Mouse (Mus musculus) myocyte (in vitro differentiated cells): ENCODE measurements around the gene Sirt6.

ENCODE experiments used
- E2F4 ChIP-seq: IDR thresholded peaks from one replicate; pipeline ENCODE4 v1.6.1; 2011; ENCODE audit warnings: mild to moderate bottlenecking, control low read depth, moderate library complexity; ENCODE audit not compliant: insufficient read depth
- MAX ChIP-seq: IDR thresholded peaks from one replicate; pipeline ENCODE4 v1.6.1; 2011; ENCODE audit warnings: low read depth, mild to moderate bottlenecking, control low read depth
- POLR2A ChIP-seq: IDR thresholded peaks from one replicate; pipeline ENCODE4 v1.6.1; 2011; ENCODE audit warnings: low read depth, mild to moderate bottlenecking, control low read depth, moderate library complexity; ENCODE audit not compliant: insufficient read length
- POLR2AphosphoS2 ChIP-seq: IDR thresholded peaks from one replicate; pipeline ENCODE4 v1.6.1; 2011; ENCODE audit warnings: low read depth, control low read depth; ENCODE audit not compliant: insufficient read length
- REST ChIP-seq: IDR thresholded peaks from one replicate; pipeline ENCODE4 v1.6.1; 2011; ENCODE audit warnings: mild to moderate bottlenecking, control low read depth, moderate library complexity; ENCODE audit not compliant: insufficient read depth, insufficient read length
- SRF ChIP-seq: IDR thresholded peaks from one replicate; pipeline ENCODE4 v1.6.1; 2011; ENCODE audit warnings: low read depth; ENCODE audit not compliant: control insufficient read depth, insufficient read length
- TCF12 ChIP-seq: IDR thresholded peaks from one replicate; pipeline ENCODE4 v1.6.1; 2011; ENCODE audit warnings: mild to moderate bottlenecking, control low read depth; ENCODE audit not compliant: poor library complexity, insufficient read depth, severe bottlenecking
- USF1 ChIP-seq: IDR thresholded peaks from one replicate; pipeline ENCODE4 v1.6.1; 2011; ENCODE audit warnings: low read depth, mild to moderate bottlenecking, control low read depth, moderate library complexity

DNA sequence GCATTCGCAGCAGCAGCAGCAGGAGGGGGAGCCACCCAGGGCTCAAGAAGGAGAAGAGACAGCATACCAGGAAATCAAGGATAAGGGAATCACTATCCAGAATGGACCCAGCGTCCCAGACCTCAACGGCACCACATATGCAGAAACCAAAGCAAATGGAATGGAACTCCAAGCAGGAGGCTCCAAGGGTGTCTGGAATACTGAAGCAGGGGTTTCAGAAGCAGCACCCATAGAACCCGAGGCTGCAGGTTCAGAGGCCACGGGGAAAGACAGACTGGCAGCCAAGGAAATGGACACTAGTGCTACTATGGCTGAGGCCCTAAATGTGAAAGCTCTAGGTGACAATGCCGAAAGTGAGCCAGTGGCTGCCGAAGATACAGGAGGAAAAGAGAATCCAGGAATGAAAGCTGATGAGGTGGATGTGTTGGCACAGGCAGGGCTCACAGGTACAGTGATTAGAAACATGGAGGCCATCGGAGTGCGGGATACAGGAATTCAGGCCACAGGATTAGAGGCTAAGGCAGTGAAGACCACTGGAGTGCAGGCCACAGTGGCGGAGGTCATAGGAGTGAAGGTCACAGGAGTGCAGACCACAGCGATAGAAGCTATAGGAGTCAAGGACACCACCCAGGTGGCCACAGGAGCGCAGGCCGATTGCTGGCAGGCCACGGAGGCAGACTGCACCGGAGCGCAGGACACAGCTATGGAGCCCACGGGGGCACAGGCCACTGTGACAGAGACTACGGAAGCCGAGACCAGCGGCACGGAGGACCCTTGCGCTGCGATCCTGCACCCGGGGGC is 15.3 kb upstream of the Sirt6 start:
- no peak for TF ChIP-seq REST
- no peak for TF ChIP-seq TCF12
- no peak for TF ChIP-seq USF1
- no peak for TF ChIP-seq POLR2A
- no peak for TF ChIP-seq MAX
- no peak for TF ChIP-seq E2F4
- TF ChIP-seq POLR2AphosphoS2 = no peak
- no peak for TF ChIP-seq SRF
